Mouse (Mus musculus): ENCODE data around the gene Rarres2. TPM values are rescaled to one million over a fixed set of nuclear protein-coding genes. Genes with fewer than 3 reads are reported as not detected.

Rarres2 gene
- total RNA-seq, 1 experiment, result 0.18 TPM

DNA sequence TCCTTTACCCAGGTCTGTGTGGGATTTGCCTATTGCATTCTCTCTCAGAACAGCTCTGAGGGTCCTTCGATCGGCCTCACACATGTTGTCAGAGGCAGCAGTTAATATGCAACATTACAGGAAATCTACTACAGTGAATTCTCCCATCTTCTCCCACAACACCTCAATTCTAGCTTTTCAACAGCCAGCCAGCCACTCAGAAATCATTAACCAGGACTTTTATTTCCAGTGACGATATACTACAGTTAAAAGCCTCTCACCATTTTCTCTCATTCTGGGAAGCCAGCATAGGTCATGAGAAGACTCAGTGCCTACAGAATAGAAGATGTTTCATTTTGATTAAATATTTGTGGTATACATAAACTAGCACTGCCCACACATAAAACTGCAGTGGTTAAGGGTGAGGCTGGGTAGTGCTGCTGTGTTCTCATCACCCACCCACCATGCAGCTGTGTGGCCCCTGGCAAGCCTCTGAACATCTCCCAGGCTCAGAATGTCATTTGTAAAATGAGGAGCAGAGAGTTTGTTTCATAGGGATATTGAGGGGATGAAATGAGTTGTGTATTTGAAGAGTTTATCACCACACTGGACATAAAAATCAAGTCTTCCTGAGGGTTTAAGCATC, 18.7 kb upstream of the Rarres2 start:
- Histone ChIP-seq H3K36me3 (ENCODE audit: control insufficient read depth, insufficient read depth, low read length, poor library complexity, severe bottlenecking) (peaks cover 3% of the 10 kb centered on the region; the same call in 1 of the 2 replicates), H3K9ac (ENCODE audit: insufficient read depth, low read depth, low read length, poor library complexity, severe bottlenecking) (no peak overlapping the region), H3K4me1 (ENCODE audit: control insufficient read depth in 2 of 2, insufficient read depth in 2 of 2, low read length in 2 of 2, poor library complexity in 1 of 2) (peaks cover 0 to 2% of the 10 kb centered on the region in 2 experiments; a peak in 2 of 4 replicates), H3K4me3 (ENCODE audit: insufficient read depth in 1 of 2, low read depth in 1 of 2, low read length in 2 of 2, poor library complexity in 1 of 2, severe bottlenecking in 1 of 2) (no peak overlapping the region), H3K9me3 (ENCODE audit: control insufficient read depth, insufficient read depth, low read depth, low read length) (no peaks in the 10 kb centered on the region), H3K27ac (ENCODE audit: insufficient read depth, low read depth, low read length, poor library complexity, severe bottlenecking) (no peak overlapping the region)
- TF ChIP-seq ZC3H11A (IDR thresholded peaks at IDR 0.05; ENCODE audit: borderline replicate concordance, low read depth, low read length) (no peak), MAFK (IDR thresholded peaks at IDR 0.05; ENCODE audit: insufficient read depth, low read depth, low read length) (no peak)
- in situ Hi-C loops (cut with MboI; ENCODE audit: low sequenced_read_pairs in 2 of 2, unreplicated experiment in 2 of 2), result no loop called here
- DNase-seq (ENCODE audit: low read depth, low spot score), result no peak

DNA sequence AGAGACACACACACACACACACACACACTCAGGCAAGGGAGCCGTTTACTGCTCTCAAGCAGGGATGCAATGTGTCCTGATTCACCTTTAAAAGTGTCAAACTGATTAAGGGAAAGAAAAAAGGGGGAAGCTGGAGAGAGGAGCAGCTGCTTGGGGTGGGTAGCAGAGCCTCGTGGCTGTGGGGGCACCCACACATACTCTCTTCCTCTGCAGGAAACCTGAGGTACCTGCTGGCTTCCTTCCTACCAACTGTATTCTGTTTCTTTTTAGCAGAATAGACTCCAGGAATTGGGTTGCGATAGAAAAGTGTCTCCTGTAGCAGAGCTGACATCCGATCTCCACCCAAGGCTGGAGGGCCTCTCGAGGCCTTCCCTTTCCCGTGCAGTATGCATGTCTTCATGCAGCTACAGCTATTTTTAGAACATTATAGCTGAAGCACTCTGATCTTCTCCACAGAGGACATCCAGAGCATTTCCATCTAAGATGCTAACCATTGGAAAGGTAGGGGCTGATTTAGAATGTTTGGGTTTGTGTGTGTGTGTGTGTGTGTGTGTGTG, 16.7 kb upstream of the Rarres2 start, which contains the start of gene Gm45021:
TSS of gene Gm45021 (plus strand) at position 417 of the 557 bp plus-strand sequence.
- in situ Hi-C loops (cut with MboI; ENCODE audit: low sequenced_read_pairs in 2 of 2, unreplicated experiment in 2 of 2), result no loop called here
- Histone ChIP-seq H3K4me1 (ENCODE audit: control insufficient read depth in 2 of 2, insufficient read depth in 2 of 2, low read length in 2 of 2, poor library complexity in 1 of 2) (no peaks in the 10 kb centered on the region; a peak in 1 of 4 replicates), H3K9me3 (ENCODE audit: control insufficient read depth, insufficient read depth, low read depth, low read length) (no peaks in the 10 kb centered on the region), H3K36me3 (ENCODE audit: control insufficient read depth, insufficient read depth, low read length, poor library complexity, severe bottlenecking) (no peaks in the 10 kb centered on the region), H3K9ac (ENCODE audit: insufficient read depth, low read depth, low read length, poor library complexity, severe bottlenecking) (no peak within 1 kb of the TSS), H3K27ac (ENCODE audit: insufficient read depth, low read depth, low read length, poor library complexity, severe bottlenecking) (no peak within 1 kb of the TSS), H3K4me3 (ENCODE audit: insufficient read depth in 1 of 2, low read depth in 1 of 2, low read length in 2 of 2, poor library complexity in 1 of 2, severe bottlenecking in 1 of 2) (no peak within 1 kb of the TSS)
- TF ChIP-seq CHD2 (IDR thresholded peaks at IDR 0.05; ENCODE audit: low read depth, low read length), result no peak
- no peak for DNase-seq (ENCODE audit: low read depth, low spot score)

DNA sequence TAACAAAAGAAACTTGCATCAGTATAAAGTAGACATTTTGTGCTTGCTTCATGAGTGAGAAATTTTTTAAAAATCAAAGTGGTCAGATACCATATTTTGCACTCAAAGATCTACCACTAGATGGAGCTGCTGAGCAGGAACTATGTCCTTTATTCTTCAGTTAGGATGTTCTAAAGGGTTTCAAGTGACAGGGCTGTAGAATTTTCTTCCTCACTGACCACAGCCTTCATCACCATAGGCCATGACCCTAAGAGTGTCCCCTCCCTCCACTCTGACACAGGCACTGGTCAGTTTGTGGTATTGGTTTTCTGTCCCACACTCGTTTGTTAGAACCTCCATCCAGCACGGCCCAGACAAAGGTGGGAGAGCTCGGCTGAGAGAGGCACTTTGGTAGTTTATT, 9.4 kb upstream of the Rarres2 start:
- in situ Hi-C loops (cut with MboI; ENCODE audit: low sequenced_read_pairs in 2 of 2, unreplicated experiment in 2 of 2), result no loop called here

DNA sequence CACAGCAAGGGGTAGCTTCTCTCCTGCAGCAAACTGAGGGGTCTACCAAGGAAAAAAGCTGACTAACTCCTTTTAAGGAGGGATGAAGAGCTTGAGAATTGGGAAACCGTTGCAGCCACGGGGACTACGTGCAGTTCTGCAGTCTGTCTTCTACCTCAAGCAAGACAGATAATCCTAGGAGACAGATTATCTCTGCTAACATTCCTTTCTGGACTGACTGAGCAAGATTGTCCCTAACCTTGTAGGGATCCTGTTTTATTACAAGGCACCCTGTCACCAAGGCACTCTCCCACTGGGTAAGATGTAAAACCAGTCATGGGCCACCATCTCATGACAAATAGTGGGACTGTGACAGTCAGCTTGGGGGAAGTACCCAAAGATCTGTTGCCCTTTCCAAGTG, 8.7 kb upstream of the Rarres2 start:
- in situ Hi-C loops (cut with MboI; ENCODE audit: low sequenced_read_pairs in 2 of 2, unreplicated experiment in 2 of 2), result no loop called here

More for the DNA sequence above, 9.4 kb upstream of the Rarres2 start:
- H3K36me3 ChIP-seq (ENCODE audit: control insufficient read depth, insufficient read depth, low read length, poor library complexity, severe bottlenecking), result no peaks in the 10 kb centered on the region
- H3K4me1 ChIP-seq (ENCODE audit: control insufficient read depth in 2 of 2, insufficient read depth in 2 of 2, low read length in 2 of 2, poor library complexity in 1 of 2), result no peaks in the 10 kb centered on the region
- no peak overlapping the region for H3K9ac ChIP-seq (ENCODE audit: insufficient read depth, low read depth, low read length, poor library complexity, severe bottlenecking)
- no peak for DNase-seq (ENCODE audit: low read depth, low spot score)
- H3K4me3 ChIP-seq (ENCODE audit: insufficient read depth in 1 of 2, low read depth in 1 of 2, low read length in 2 of 2, poor library complexity in 1 of 2, severe bottlenecking in 1 of 2), result no peak overlapping the region
- H3K27ac ChIP-seq (ENCODE audit: insufficient read depth, low read depth, low read length, poor library complexity, severe bottlenecking), result no peak overlapping the region
- no peak for TF ChIP-seq ZNF384 (IDR thresholded peaks at IDR 0.05; ENCODE audit: low read depth, low read length)
- TF ChIP-seq HCFC1 (IDR thresholded peaks at IDR 0.05; ENCODE audit: borderline replicate concordance, insufficient read depth, low read length), result no peak
- TF ChIP-seq CHD2 (IDR thresholded peaks at IDR 0.05; ENCODE audit: low read depth, low read length), result no peak
- no peak for TF ChIP-seq MAFK (IDR thresholded peaks at IDR 0.05; ENCODE audit: insufficient read depth, low read depth, low read length)
- no peaks in the 10 kb centered on the region for H3K9me3 ChIP-seq (ENCODE audit: control insufficient read depth, insufficient read depth, low read depth, low read length)

DNA sequence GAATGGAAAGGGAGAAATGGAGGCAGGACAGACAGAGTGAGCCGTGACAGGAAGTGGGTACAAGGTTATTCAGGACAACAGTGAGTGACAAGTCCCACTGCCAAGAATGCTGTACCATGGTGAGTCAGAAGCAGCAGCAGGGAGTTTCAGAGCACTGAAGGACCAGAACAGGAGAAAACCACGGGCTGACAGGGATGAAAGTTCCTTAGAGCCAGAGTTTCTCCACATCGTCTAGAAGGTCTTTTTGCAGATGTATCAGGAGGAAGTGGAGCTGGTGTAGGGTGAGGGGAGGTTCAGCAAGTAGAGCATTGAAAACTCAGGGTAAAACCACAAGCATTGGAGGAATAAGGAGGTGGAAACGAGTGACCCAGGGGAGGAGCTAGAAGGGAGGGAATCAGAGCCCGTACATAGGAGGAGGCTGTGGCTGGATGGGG, 6.6 kb upstream of the Rarres2 start:
- in situ Hi-C loops (cut with MboI; ENCODE audit: low sequenced_read_pairs in 2 of 2, unreplicated experiment in 2 of 2), result no loop called here
- DNase-seq (ENCODE audit: low read depth, low spot score), result no peak
- Histone ChIP-seq H3K36me3 (ENCODE audit: control insufficient read depth, insufficient read depth, low read length, poor library complexity, severe bottlenecking) (no peaks in the 10 kb centered on the region), H3K27ac (ENCODE audit: insufficient read depth, low read depth, low read length, poor library complexity, severe bottlenecking) (no peak overlapping the region), H3K4me3 (ENCODE audit: insufficient read depth in 1 of 2, low read depth in 1 of 2, low read length in 2 of 2, poor library complexity in 1 of 2, severe bottlenecking in 1 of 2) (no peak overlapping the region), H3K9me3 (ENCODE audit: control insufficient read depth, insufficient read depth, low read depth, low read length) (no peaks in the 10 kb centered on the region), H3K9ac (ENCODE audit: insufficient read depth, low read depth, low read length, poor library complexity, severe bottlenecking) (no peak overlapping the region), H3K4me1 (ENCODE audit: control insufficient read depth in 2 of 2, insufficient read depth in 2 of 2, low read length in 2 of 2, poor library complexity in 1 of 2) (no peaks in the 10 kb centered on the region)
- TF ChIP-seq HCFC1 (IDR thresholded peaks at IDR 0.05; ENCODE audit: borderline replicate concordance, insufficient read depth, low read length), result no peak
- TF ChIP-seq MAFK (IDR thresholded peaks at IDR 0.05; ENCODE audit: insufficient read depth, low read depth, low read length), result no peak
- TF ChIP-seq ZC3H11A (IDR thresholded peaks at IDR 0.05; ENCODE audit: borderline replicate concordance, low read depth, low read length), result no peak
- no peak for TF ChIP-seq ZNF384 (IDR thresholded peaks at IDR 0.05; ENCODE audit: low read depth, low read length)
- no peak for TF ChIP-seq CHD2 (IDR thresholded peaks at IDR 0.05; ENCODE audit: low read depth, low read length)

More for the DNA sequence above, 8.7 kb upstream of the Rarres2 start:
- H3K27ac ChIP-seq (ENCODE audit: insufficient read depth, low read depth, low read length, poor library complexity, severe bottlenecking), result no peak overlapping the region
- no peak for DNase-seq (ENCODE audit: low read depth, low spot score)
- H3K4me3 ChIP-seq (ENCODE audit: insufficient read depth in 1 of 2, low read depth in 1 of 2, low read length in 2 of 2, poor library complexity in 1 of 2, severe bottlenecking in 1 of 2), result no peak overlapping the region
- no peak overlapping the region for H3K9ac ChIP-seq (ENCODE audit: insufficient read depth, low read depth, low read length, poor library complexity, severe bottlenecking)
- H3K36me3 ChIP-seq (ENCODE audit: control insufficient read depth, insufficient read depth, low read length, poor library complexity, severe bottlenecking), result no peaks in the 10 kb centered on the region
- H3K9me3 ChIP-seq (ENCODE audit: control insufficient read depth, insufficient read depth, low read depth, low read length), result no peaks in the 10 kb centered on the region
- no peak for TF ChIP-seq MAFK (IDR thresholded peaks at IDR 0.05; ENCODE audit: insufficient read depth, low read depth, low read length)
- TF ChIP-seq HCFC1 (IDR thresholded peaks at IDR 0.05; ENCODE audit: borderline replicate concordance, insufficient read depth, low read length), result no peak
- no peak for TF ChIP-seq ZNF384 (IDR thresholded peaks at IDR 0.05; ENCODE audit: low read depth, low read length)
- TF ChIP-seq ZC3H11A (IDR thresholded peaks at IDR 0.05; ENCODE audit: borderline replicate concordance, low read depth, low read length), result no peak
- no peak for TF ChIP-seq CHD2 (IDR thresholded peaks at IDR 0.05; ENCODE audit: low read depth, low read length)
- no peaks in the 10 kb centered on the region for H3K4me1 ChIP-seq (ENCODE audit: control insufficient read depth in 2 of 2, insufficient read depth in 2 of 2, low read length in 2 of 2, poor library complexity in 1 of 2)

Measured in ES-E14 (cell line).